Mouse (Mus musculus): ENCODE results near the gene Med18. TPM values are rescaled to one million over a fixed set of nuclear protein-coding genes. Genes with fewer than 3 reads are reported as not detected.

The Med18 gene
- polyA plus RNA-seq, 1 experiment from 2014 or later: 20.0 TPM

DNA sequence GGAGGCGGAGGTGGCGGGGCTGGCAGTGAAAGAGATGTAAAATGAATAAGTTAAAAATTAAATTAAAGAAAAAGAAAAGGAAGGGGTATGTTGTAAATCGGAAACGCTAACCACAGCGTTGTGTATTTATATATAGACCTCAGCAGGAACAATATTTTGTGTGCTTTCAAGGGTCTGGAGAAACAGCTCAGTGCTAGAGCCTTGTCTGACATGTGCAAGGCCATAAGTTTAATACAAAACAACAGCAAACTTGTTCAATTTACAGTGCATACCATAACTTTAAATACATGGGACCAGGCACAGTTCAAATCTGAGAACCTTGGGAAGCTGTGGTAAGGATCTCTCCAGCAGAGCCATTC lies 513 bp upstream of the Med18 start:
- peak overlapping the region; percentile 70; the same call in 1 of the 2 replicates for H3K9ac ChIP-seq (ENCODE audit: low read length)
- WGBS: 2% methylated on average over 5 of the region's 5 CpGs
- peak overlapping the region; percentile 57 for H3K4me3 ChIP-seq (replicated peaks; ENCODE audit: low read length)
- no peaks in the 10 kb centered on the region for H3K9me3 ChIP-seq (replicated peaks; ENCODE audit: control insufficient read depth, low read length)
- H3K27ac ChIP-seq (ENCODE audit: low read length): peak overlapping the region; percentile 30; the same call in 1 of the 2 replicates
- no peak for ATAC-seq (ENCODE audit: insufficient read depth, low FRiP score)
- no peaks in the 10 kb centered on the region for H3K27me3 ChIP-seq (ENCODE audit: control insufficient read depth, insufficient read depth, low read length)
- peaks cover 11% of the 10 kb centered on the region for H3K36me3 ChIP-seq (ENCODE audit: control insufficient read depth, insufficient read depth, low read length)
- H3K4me1 ChIP-seq (ENCODE audit: control insufficient read depth, insufficient read depth, low read length): peaks cover 14% of the 10 kb centered on the region
- H3K4me2 ChIP-seq (ENCODE audit: low read depth, low read length): peak overlapping the region; percentile 43

DNA sequence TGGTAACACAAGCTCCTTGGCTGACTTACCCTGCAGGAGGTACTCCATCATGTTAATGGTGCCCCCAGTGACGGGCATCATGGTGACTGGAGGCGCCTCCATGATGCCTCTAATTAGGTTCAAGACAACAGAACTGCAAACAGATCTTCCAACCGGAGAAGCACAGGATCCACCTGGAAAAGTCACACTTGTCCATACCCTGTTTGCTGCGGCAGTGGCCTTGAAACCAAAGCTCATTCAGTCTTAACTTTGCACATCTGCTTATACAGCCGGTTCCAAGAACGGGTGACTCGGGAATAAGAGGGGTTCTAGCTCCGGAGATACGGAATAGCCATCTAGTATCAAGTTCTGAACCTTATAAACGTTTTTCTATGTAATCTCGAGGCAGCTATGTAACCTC lies 885 bp downstream of the Med18 start:
- peak overlapping the region; percentile 70 for H3K9ac ChIP-seq (ENCODE audit: low read length)
- H3K36me3 ChIP-seq (ENCODE audit: control insufficient read depth, insufficient read depth, low read length): peaks cover 17% of the 10 kb centered on the region
- no peak overlapping the region for H3K27ac ChIP-seq (ENCODE audit: low read length)
- no peaks in the 10 kb centered on the region for H3K9me3 ChIP-seq (replicated peaks; ENCODE audit: control insufficient read depth, low read length)
- H3K4me1 ChIP-seq (ENCODE audit: control insufficient read depth, insufficient read depth, low read length): peaks cover 14% of the 10 kb centered on the region
- H3K27me3 ChIP-seq (ENCODE audit: control insufficient read depth, insufficient read depth, low read length): no peaks in the 10 kb centered on the region
- 9% methylated on average over 11 of the region's 11 CpGs for WGBS
- peak overlapping the region; percentile 85 for H3K4me2 ChIP-seq (ENCODE audit: low read depth, low read length)
- H3K4me3 ChIP-seq (replicated peaks; ENCODE audit: low read length): peak overlapping the region; percentile 57
- ATAC-seq (ENCODE audit: insufficient read depth, low FRiP score): no peak

DNA sequence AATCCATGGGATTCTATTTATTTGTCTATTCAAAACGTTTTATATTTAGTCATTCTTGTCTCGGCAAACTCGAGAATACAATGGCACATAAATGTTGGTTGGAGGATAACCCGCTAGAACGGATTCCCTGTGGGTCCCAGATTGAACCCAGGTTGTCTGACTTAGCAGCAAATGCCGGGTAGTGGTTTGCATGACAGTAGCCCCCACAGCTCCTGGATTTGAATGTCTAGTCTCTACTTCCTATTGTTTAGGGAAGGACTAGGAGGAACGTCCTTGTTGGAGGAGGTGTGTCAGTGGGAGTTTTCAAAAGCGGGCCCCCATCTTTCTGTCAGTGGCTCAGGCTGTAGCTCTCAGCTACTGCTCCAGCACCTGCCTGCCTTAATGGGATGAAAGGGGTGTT lies 3.5 kb downstream of the Med18 start:
- Histone ChIP-seq H3K27ac (ENCODE audit: low read length) (no peak overlapping the region), H3K9me3 (replicated peaks; ENCODE audit: control insufficient read depth, low read length) (no peaks in the 10 kb centered on the region), H3K4me1 (ENCODE audit: control insufficient read depth, insufficient read depth, low read length) (peaks cover 14% of the 10 kb centered on the region), H3K4me2 (ENCODE audit: low read depth, low read length) (no peak overlapping the region), H3K9ac (ENCODE audit: low read length) (no peak overlapping the region), H3K27me3 (ENCODE audit: control insufficient read depth, insufficient read depth, low read length) (no peaks in the 10 kb centered on the region), H3K4me3 (replicated peaks; ENCODE audit: low read length) (no peak overlapping the region), H3K36me3 (ENCODE audit: control insufficient read depth, insufficient read depth, low read length) (peaks cover 17% of the 10 kb centered on the region)
- no peak for ATAC-seq (ENCODE audit: insufficient read depth, low FRiP score)
- 91% methylated on average over 8 of the region's 8 CpGs for WGBS

DNA sequence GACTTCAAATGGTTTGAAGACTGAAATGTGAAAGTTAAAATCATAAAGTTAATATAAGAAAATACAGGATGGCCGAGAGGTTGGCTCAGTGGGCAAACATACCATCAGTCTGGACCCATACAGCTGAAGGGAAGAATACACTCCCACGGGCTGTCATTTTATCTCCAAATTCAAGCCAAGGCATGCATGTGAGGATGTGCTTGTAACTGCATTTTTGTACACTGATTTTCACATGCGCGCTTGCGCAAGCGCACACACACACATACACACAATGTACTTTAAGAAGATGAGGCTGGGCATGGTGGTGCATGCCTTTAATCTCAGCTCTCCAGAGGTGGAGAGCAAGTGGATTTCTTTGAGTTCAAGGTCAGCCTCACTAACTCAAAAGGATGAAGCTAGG lies 8.2 kb downstream of the Med18 start:
- no peaks in the 10 kb centered on the region for H3K9me3 ChIP-seq (replicated peaks; ENCODE audit: control insufficient read depth, low read length)
- ATAC-seq (ENCODE audit: insufficient read depth, low FRiP score): peak; percentile 3; the same call in 1 of the 2 replicates
- H3K27ac ChIP-seq (ENCODE audit: low read length): peak overlapping the region; percentile 75
- WGBS: 80% methylated on average over 6 of the region's 6 CpGs
- H3K9ac ChIP-seq (ENCODE audit: low read length): no peak overlapping the region
- peaks cover 17% of the 10 kb centered on the region for H3K36me3 ChIP-seq (ENCODE audit: control insufficient read depth, insufficient read depth, low read length)
- no peak overlapping the region for H3K4me3 ChIP-seq (replicated peaks; ENCODE audit: low read length)
- peaks cover 4% of the 10 kb centered on the region; the same call in 1 of the 2 replicates for H3K4me1 ChIP-seq (ENCODE audit: control insufficient read depth, insufficient read depth, low read length)
- no peaks in the 10 kb centered on the region for H3K27me3 ChIP-seq (ENCODE audit: control insufficient read depth, insufficient read depth, low read length)
- no peak overlapping the region for H3K4me2 ChIP-seq (ENCODE audit: low read depth, low read length)

DNA sequence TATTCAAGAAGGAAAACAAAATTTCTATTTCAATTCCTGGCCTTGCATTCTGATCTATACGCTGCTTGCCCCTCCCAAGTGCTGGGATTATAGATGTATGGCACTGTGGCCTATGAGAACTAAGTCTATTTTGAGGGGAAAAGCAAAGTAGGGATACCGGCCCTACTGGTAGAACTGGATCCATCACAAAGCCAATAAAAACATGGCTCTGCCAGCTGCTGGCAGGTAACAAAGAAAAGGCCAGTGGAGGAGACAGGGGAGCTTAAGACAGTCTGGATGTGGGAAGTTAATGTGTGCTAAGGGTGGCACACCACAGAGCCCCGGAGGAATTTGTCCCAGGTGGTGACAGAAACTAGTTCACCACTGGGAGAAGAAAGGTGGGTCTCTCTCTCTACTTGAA lies 8.6 kb downstream of the Med18 start:
- H3K4me3 ChIP-seq (replicated peaks; ENCODE audit: low read length): no peak overlapping the region
- peaks cover 4% of the 10 kb centered on the region; the same call in 1 of the 2 replicates for H3K4me1 ChIP-seq (ENCODE audit: control insufficient read depth, insufficient read depth, low read length)
- no peak overlapping the region for H3K4me2 ChIP-seq (ENCODE audit: low read depth, low read length)
- H3K9me3 ChIP-seq (replicated peaks; ENCODE audit: control insufficient read depth, low read length): no peaks in the 10 kb centered on the region
- WGBS: 50% methylated on average over 3 of the region's 3 CpGs
- ATAC-seq (ENCODE audit: insufficient read depth, low FRiP score): peak; percentile 85
- no peaks in the 10 kb centered on the region for H3K27me3 ChIP-seq (ENCODE audit: control insufficient read depth, insufficient read depth, low read length)
- H3K27ac ChIP-seq (ENCODE audit: low read length): peak overlapping the region; percentile 75
- peaks cover 15% of the 10 kb centered on the region for H3K36me3 ChIP-seq (ENCODE audit: control insufficient read depth, insufficient read depth, low read length)
- no peak overlapping the region for H3K9ac ChIP-seq (ENCODE audit: low read length)

DNA sequence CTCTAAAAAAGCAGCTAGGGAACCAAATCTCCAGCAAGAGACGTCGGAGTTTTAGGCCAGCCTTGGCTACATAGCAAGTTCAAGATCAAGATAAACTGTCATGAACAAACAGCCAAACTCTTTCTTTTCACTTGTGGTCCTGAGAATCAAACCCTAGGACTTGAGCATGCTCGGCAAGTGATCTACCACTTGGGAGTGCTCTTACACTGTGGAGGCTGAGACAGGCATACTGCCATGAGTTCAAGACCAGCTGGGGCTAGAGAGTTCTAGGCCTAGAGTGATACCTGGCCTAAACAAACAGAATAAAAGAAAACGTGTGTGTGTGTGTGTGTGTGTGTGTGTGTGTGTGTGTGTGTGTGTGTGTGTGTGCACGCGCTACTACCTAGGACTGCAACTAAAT lies 9.5 kb downstream of the Med18 start:
- Histone ChIP-seq H3K4me3 (replicated peaks; ENCODE audit: low read length) (no peak overlapping the region), H3K4me1 (ENCODE audit: control insufficient read depth, insufficient read depth, low read length) (peaks cover 4% of the 10 kb centered on the region; the same call in 1 of the 2 replicates), H3K36me3 (ENCODE audit: control insufficient read depth, insufficient read depth, low read length) (peaks cover 6% of the 10 kb centered on the region; the same call in 1 of the 2 replicates), H3K27ac (ENCODE audit: low read length) (peak overlapping the region; percentile 66), H3K4me2 (ENCODE audit: low read depth, low read length) (no peak overlapping the region), H3K9ac (ENCODE audit: low read length) (no peak overlapping the region), H3K27me3 (ENCODE audit: control insufficient read depth, insufficient read depth, low read length) (no peaks in the 10 kb centered on the region), H3K9me3 (replicated peaks; ENCODE audit: control insufficient read depth, low read length) (no peaks in the 10 kb centered on the region)
- ATAC-seq (ENCODE audit: insufficient read depth, low FRiP score): no peak
- WGBS: 75% methylated on average over 6 of the region's 6 CpGs

DNA sequence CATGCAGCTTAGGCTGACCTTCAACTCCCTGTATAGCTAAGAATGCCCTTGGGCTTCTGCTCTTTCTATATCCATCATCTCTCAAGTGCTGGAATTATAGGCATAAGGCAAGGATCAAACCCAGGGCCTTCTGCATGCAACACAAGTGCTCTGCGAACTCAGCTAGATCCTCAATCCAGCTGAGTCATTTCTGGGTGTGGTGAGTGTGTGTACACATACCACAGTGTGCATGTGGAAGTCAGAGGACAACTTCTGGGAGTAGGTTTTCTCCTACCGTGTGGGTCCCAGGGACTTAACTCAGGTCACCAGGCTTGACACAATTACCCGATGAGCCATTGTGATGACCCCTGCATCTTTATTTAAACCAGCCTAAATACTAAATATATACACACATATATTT lies 13.9 kb downstream of the Med18 start:
- Histone ChIP-seq H3K9ac (ENCODE audit: low read length) (no peak overlapping the region), H3K27ac (ENCODE audit: low read length) (no peak overlapping the region), H3K27me3 (ENCODE audit: control insufficient read depth, insufficient read depth, low read length) (no peaks in the 10 kb centered on the region), H3K4me1 (ENCODE audit: control insufficient read depth, insufficient read depth, low read length) (peaks cover 4% of the 10 kb centered on the region; the same call in 1 of the 2 replicates), H3K36me3 (ENCODE audit: control insufficient read depth, insufficient read depth, low read length) (no peaks in the 10 kb centered on the region), H3K4me2 (ENCODE audit: low read depth, low read length) (no peak overlapping the region), H3K4me3 (replicated peaks; ENCODE audit: low read length) (no peak overlapping the region), H3K9me3 (replicated peaks; ENCODE audit: control insufficient read depth, low read length) (no peaks in the 10 kb centered on the region)
- ATAC-seq (ENCODE audit: insufficient read depth, low FRiP score): 0 out of 2 replicates have a peak, but pooled peaks have one; percentile 40
- WGBS: 72% methylated on average over 3 of the region's 3 CpGs

DNA sequence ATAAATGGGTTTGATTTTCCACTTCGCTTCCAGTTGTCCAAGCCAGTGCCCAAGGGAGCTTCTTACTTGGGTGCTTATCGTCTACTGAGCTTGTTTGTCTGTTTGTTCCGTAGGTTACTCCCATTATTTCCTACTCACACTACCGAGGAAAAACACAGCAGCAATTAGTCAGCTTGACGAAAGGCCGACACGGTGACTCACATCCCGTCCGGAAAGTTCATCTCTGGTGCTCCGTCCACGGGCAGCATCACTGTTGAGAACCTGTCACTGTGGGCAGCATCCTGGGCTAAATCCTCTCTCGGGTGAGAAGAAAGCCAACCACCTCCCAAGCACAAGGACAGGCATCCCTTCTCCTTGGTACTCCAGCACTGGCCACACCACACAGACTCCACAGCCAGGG lies 17.6 kb downstream of the Med18 start:
- H3K9ac ChIP-seq (ENCODE audit: low read length): no peak overlapping the region
- no peak for ATAC-seq (ENCODE audit: insufficient read depth, low FRiP score)
- no peaks in the 10 kb centered on the region for H3K27me3 ChIP-seq (ENCODE audit: control insufficient read depth, insufficient read depth, low read length)
- no peaks in the 10 kb centered on the region for H3K4me1 ChIP-seq (ENCODE audit: control insufficient read depth, insufficient read depth, low read length)
- no peak overlapping the region for H3K27ac ChIP-seq (ENCODE audit: low read length)
- H3K4me2 ChIP-seq (ENCODE audit: low read depth, low read length): no peak overlapping the region
- WGBS: 76% methylated on average over 12 of the region's 12 CpGs
- H3K36me3 ChIP-seq (ENCODE audit: control insufficient read depth, insufficient read depth, low read length): no peaks in the 10 kb centered on the region
- no peak overlapping the region for H3K4me3 ChIP-seq (replicated peaks; ENCODE audit: low read length)
- H3K9me3 ChIP-seq (replicated peaks; ENCODE audit: control insufficient read depth, low read length): no peaks in the 10 kb centered on the region

DNA sequence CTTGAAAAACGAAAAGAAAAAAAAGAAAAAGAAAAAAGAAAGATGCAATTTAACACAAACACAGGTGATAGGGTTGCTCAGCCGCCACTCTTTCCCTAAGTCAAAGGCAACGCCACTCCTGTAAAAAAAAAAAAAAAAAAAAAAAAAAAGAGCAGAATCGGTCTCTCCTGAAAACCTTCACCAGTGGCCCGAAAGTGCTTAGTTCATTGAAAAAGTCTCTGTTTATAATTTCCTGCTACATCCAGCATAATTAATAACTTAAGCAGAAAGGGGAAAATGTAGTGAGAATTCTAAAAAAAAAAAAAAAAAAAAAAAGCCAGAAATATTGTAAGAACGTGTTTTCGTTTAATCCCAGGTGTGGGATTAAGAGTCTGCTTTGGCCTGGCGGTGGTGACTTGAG lies 19.2 kb downstream of the Med18 start:
- H3K4me1 ChIP-seq (ENCODE audit: control insufficient read depth, insufficient read depth, low read length): no peaks in the 10 kb centered on the region
- no peak overlapping the region for H3K4me2 ChIP-seq (ENCODE audit: low read depth, low read length)
- H3K9me3 ChIP-seq (replicated peaks; ENCODE audit: control insufficient read depth, low read length): no peaks in the 10 kb centered on the region
- no peaks in the 10 kb centered on the region for H3K36me3 ChIP-seq (ENCODE audit: control insufficient read depth, insufficient read depth, low read length)
- H3K27ac ChIP-seq (ENCODE audit: low read length): no peak overlapping the region
- no peak overlapping the region for H3K4me3 ChIP-seq (replicated peaks; ENCODE audit: low read length)
- H3K27me3 ChIP-seq (ENCODE audit: control insufficient read depth, insufficient read depth, low read length): no peaks in the 10 kb centered on the region
- H3K9ac ChIP-seq (ENCODE audit: low read length): no peak overlapping the region
- ATAC-seq (ENCODE audit: insufficient read depth, low FRiP score): no peak
- 75% methylated on average over 8 of the region's 8 CpGs for WGBS

All from stomach, embryonic 16.5 days (tissue).